Mouse (Mus musculus) cerebellum, adult 2 months (tissue): ENCODE data around the gene Liph. TPM values are rescaled to one million over a fixed set of nuclear protein-coding genes. Genes with fewer than 3 reads are reported as not detected.

ENCODE experiments used
- DNase-seq, 2 experiments: peaks; one replicate each; pipeline ENCODE4 v3.0.0; 2021
- H3K27ac ChIP-seq: fragments of 200-500 bp; 2 replicates; pipeline ENCODE4 v1.5.1; 2012; ENCODE audit warnings: low read length, control low read depth, inconsistent platforms; ENCODE audit not compliant: insufficient read depth
- H3K27me3 ChIP-seq: fragments of 200-500 bp; 2 replicates; pipeline ENCODE4 v1.6.1; 2012; ENCODE audit warnings: inconsistent platforms, mild to moderate bottlenecking, low read length, moderate library complexity; ENCODE audit not compliant: control insufficient read depth, insufficient read depth
- H3K4me1 ChIP-seq: fragments of 200-500 bp; 2 replicates; pipeline ENCODE4 v1.6.1; 2011; ENCODE audit warnings: low read length; ENCODE audit not compliant: control insufficient read depth, insufficient read depth
- H3K4me3 ChIP-seq: fragments of 200-500 bp; replicated peaks from 2 replicates; pipeline ENCODE3; 2011; ENCODE audit warnings: mild to moderate bottlenecking, low read depth, low read length, control low read depth; ENCODE audit not compliant: insufficient read depth
- CTCF ChIP-seq: fragments of 200-500 bp; IDR thresholded peaks from 2 replicates; pipeline ENCODE4 v1.5.1; 2011; ENCODE audit warnings: low read depth, mild to moderate bottlenecking, control low read depth, low read length, moderate library complexity, borderline replicate concordance; ENCODE audit not compliant: insufficient read depth
- POLR2A ChIP-seq: fragments of 200-500 bp; IDR thresholded peaks from 2 replicates; pipeline ENCODE4 v1.6.1; 2011; ENCODE audit warnings: low read length, control low read depth, borderline replicate concordance; ENCODE audit not compliant: insufficient read depth
- WGBS: fragments of 180-500 bp; shearing (Covaris S2); methylation state at CpG from one replicate; pipeline ENCODE4 v1.1.7; 2018; 5-methylcytosine and 5-hydroxymethylcytosine counted together
- polyA plus RNA-seq: library from polyadenylated mRNA; depleted of rRNA; stranded (reverse); fragments of >200 nt; gene quantifications from 2 replicates; pipeline ENCODE4 v1.2.3, GENCODE M21; 2012; rRNA removed

Liph gene
- polyA plus RNA-seq, 1 experiment, result 0.44 TPM

DNA sequence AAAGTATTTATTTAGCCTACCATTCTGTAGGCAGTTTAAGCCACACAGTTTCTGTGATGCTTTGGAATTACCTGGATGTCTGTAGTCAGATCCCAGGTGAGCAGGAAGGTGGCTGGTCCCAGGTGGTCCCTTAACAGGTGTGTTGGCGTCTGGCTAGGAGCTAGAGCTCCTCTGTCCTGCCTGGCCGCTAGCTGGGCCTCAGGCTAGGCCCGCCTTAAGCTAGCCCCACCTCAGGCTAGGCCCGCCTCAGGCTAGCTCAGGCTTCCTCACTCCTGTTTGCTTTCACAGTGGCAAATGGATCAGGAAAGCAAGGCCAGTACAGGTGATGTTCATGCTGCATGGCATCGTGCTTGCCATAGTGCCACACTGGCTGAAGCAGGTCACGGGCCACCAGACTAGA lies 88.6 kb downstream of the Liph start:
- Histone ChIP-seq H3K27me3 (no peaks in the 10 kb centered on the region), H3K4me1 (no peaks in the 10 kb centered on the region), H3K27ac (no peak overlapping the region), H3K4me3 (no peak overlapping the region)
- WGBS, result 79% methylated on average over 6 of the region's 6 CpGs
- no peak for TF ChIP-seq POLR2A
- TF ChIP-seq CTCF, result no peak
- DNase-seq, result no peak

DNA sequence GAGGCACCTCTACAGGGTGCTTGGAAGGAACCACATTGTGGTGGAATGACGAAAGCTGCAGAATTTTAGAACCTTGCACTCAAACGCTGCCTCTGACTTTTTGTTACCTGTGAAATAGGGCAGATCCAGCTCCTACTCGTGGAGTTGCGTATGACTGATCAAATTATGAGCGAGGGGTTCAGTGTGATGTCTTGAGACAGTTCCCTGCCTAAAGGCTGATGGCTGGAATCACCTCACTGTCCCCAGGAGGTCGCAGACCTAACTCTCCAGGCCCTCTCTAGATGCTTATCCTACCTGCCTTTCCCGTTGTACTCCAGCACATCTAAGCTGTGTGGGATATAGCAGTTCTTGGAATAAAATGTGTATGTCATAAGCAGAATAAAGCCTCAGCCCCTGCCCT lies 89.5 kb downstream of the Liph start:
- Histone ChIP-seq H3K27me3 (no peaks in the 10 kb centered on the region), H3K4me1 (no peaks in the 10 kb centered on the region), H3K27ac (no peak overlapping the region), H3K4me3 (no peak overlapping the region)
- no peak for TF ChIP-seq POLR2A
- no peak for TF ChIP-seq CTCF
- no peak for DNase-seq
- WGBS, result 91% methylated on average over 7 of the region's 7 CpGs

DNA sequence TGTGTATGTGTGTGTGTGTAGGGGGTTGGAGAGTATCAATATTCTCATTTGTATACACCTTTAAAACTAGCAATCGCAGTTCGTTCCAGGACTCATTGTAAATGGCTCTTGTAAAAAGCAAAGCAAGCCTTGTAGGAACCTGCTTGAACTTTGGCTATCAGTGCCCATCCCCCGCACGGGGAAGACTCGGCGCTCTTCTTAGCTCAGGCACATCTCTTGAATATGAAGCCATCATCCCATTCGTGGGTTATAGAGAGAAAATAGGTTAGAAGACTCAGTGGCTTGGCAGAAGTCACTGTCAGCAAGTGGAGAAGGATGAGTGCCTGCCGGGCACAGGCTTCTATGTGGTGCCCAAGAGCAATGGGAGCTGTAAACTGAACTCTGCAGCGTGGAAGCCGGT lies 90.8 kb downstream of the Liph start:
- 82% methylated on average over 10 of the region's 10 CpGs for WGBS
- DNase-seq, result no peak
- TF ChIP-seq CTCF, result no peak
- TF ChIP-seq POLR2A, result no peak
- no peak overlapping the region for H3K27ac ChIP-seq
- H3K27me3 ChIP-seq, result no peaks in the 10 kb centered on the region
- no peak overlapping the region for H3K4me3 ChIP-seq
- H3K4me1 ChIP-seq, result no peaks in the 10 kb centered on the region

Other genes starting within 250 kb of the Liph start
- 3.8 and 4.4 TPM in 2 replicates for gene Ehhadh, start 207.9 kb downstream of the Liph start, polyA plus RNA-seq
- gene Map3k13, start 201.3 kb downstream of the Liph start, polyA plus RNA-seq, result 13.1 and 13.3 TPM in 2 replicates
- 39.9 and 41.1 TPM in 2 replicates for gene Tmem41a, start 48.1 kb downstream of the Liph start, polyA plus RNA-seq
- gene Senp2, start 13.8 kb upstream of the Liph start, polyA plus RNA-seq, result 57.7 and 58.9 TPM in 2 replicates
- 0.22 and 0.23 TPM in 2 replicates for gene Igf2bp2, start 167.6 kb upstream of the Liph start, polyA plus RNA-seq